Mouse (Mus musculus): Measurements from ENCODE around the gene 2010300C02Rik. TPM values are rescaled to one million over a fixed set of nuclear protein-coding genes. Genes with fewer than 3 reads are reported as not detected.

The 2010300C02Rik gene
- 0.01 and 0.03 TPM in 2 replicates for polyA plus RNA-seq (2012)

DNA sequence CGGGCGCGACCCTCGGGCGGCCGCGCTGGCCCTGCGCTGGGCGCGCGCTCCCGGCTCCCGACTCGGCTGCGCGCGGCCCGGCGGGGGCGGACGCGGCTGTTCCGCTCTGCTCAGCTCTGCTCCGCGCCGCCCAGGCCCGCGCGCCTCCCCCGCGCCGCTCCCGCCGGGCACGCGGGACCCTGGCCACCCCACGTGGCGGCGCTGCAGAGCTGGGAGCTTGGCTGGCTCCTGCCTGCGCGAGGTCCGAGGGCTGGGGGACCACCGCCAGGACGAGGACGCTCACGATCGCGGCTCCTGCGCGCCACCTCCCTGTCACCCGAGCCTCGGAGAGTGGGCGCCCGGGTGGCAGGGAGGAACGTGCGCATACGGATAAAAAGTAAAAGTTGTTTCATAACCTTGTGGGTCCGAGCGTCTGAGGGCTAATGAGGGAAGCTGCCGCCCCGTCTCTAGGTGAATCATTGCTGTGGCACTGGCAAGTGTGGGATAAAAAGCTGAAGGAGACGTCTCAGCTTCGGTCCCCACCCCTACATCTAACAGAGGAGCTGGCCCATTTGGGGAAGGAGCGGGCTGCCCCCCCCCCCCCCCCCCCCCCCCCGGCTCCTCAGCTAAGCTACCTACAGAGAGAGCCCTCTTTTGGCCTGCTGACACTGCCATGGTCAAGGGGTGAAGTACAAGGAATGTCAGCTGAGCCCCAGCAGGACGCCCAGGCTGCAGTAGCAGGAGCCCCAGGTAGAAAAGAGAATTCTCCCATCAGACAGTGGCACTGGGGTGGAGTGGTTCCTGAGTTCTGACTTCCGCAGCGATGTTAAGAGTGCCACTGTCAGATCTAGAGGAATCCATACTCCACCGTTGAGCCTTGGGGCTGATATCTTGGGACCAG, at the start of gene 2010300C02Rik:
2010300C02Rik (minus strand) TSS at position 325 of the 880 bp plus-strand sequence.
- no peak for TF ChIP-seq GATA1 (IDR thresholded peaks at IDR 0.05; ENCODE audit: low read length)

DNA sequence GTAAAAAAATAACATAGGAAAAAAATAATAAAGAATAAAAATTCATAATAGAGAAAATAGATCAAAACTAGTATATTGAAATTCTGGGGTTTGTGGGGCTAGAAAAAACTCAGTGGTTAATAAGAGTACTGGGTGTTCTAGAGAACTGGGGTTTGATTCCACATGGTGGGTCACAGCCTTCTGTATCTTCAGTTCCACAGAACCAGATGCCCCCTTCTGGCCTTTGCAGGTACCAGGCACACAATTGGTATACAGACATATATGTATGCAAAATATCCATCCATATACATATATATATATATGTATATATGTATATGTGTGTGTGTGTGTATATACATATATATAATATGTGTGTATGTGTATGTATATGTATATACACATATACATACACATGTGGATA, 39.5 kb upstream of the 2010300C02Rik start:
- no peak for TF ChIP-seq GATA1 (IDR thresholded peaks at IDR 0.05; ENCODE audit: low read length)

DNA sequence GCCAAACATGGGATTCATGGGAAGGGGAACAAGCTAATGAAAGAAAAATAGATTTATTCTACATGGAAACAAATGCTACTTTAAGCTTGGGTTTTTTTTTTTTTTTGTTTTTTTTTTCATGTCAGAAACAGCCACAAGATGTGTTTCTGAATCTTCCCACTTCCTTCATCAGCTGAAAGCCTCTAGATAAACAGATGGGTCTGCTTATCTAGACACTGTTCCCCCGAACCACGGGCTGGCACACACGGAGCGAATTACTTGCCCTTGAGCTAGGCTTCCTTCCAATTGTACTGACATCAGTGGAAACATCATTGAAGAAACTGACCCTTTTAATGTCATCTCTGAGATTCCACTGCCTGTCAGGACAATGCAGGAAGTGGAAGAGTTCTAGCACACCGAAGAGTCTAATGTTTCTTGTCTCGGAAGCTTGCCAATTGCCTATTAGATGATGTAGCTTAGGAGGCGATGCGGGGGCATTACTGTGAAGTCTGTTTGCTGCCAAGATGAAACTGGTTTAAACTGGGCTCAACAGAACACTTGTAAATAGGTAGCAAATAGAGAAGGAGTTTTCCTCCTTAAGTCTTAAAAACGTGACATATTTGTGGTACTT, 24.9 kb upstream of the 2010300C02Rik start:
- TF ChIP-seq GATA1 (IDR thresholded peaks at IDR 0.05; ENCODE audit: low read length): peak; percentile 34

DNA sequence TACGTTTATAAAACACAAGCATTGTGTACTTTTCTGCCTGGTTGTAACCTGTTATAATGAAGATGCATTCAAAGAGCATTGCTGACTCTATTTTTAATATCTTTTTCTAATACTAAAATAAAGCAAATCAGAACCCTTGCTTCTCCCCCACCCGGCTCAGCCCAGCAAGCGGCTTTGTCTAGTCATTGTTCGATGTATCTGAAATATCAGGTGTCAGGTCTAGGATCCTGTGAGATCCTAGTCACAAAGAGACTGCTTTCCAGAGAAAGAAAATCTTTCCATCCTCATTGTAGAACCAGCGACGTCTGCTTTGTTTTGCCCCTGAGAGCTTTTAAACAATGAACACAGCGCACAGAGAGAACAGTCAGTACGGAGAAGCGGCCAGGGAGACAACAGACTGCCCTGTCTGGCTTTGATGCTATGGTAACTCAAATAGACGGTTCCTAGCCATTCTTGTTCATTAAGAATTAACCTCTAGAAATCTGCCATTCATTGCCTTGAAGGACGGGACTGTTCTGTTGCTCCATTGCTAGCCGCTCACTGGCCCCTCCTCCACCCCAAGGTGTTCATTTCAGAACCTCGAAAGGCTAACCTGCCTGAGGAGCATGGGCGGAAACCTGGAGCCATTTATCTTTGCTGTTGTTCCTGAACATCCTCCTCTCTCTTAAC, 22.9 kb upstream of the 2010300C02Rik start:
- no peak for TF ChIP-seq GATA1 (IDR thresholded peaks at IDR 0.05; ENCODE audit: low read length)

DNA sequence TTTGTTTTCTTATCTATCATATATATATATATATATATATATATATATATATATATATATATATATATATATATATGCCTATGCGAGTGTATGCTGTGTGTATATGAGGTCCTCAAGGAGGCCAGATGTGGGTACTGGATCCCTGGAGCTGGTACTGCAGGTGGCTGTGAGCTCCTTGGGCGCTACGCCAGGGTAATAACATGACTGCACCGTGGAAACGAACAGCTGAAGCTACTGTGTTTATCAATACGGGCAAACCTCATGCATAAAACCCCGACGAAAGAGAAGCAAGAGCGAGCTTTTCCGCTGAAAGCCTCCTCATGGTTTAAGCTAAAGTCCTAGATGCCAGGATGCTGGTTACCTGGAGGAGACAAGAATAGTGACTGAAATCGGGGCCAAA, 22.2 kb upstream of the 2010300C02Rik start:
- TF ChIP-seq GATA1 (IDR thresholded peaks at IDR 0.05; ENCODE audit: low read length): no peak

DNA sequence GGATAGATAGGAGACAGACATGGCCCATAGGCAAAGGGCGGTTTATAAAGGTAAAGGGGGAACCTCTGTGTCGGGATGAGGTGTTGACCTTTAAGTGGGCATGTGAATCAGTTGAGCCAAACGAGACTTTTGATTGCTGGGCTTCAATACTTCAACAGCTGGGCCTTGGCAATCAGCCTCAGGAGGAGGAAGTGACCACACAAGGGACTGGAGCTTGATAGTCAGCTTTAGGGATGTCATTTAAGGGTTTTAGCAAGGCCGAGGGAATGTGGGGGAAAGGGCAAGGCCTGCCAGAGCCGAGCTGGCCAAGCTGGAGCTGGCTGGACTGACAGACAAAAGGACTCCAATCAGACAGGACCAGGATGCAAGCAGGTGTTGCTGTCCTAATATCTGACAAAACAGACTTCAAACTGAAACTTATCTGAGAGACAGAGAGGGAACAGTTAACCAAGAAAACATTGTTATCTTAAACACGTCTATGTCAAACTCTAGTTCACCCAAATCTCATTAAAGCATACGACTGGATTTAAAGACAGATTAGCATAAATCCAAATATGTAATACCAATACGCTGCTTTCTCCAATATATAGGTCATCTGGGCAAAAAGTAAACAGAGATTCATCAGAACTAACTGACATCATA, 20.4 kb upstream of the 2010300C02Rik start:
- no peak for TF ChIP-seq GATA1 (IDR thresholded peaks at IDR 0.05; ENCODE audit: low read length)

DNA sequence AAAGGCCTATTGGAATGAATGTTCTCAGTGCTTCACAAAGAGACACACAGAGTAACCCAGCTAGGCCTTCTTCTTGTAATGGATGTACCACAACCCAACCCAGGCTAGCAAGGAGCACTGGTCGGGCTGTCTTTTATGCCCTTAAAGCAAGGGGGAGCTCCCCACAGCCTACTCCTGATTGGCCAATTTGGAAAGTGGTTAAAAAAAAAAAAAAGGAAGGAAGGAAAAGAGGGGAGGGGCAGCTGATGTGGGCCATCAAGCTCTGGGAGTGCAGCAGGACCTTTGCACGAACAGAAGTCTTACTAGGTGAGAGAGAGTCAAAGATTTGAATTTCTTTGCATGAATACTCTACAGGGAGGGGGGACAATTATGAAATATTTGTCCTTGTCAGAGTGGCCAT, 19.0 kb upstream of the 2010300C02Rik start:
- TF ChIP-seq GATA1 (IDR thresholded peaks at IDR 0.05; ENCODE audit: low read length): no peak

DNA sequence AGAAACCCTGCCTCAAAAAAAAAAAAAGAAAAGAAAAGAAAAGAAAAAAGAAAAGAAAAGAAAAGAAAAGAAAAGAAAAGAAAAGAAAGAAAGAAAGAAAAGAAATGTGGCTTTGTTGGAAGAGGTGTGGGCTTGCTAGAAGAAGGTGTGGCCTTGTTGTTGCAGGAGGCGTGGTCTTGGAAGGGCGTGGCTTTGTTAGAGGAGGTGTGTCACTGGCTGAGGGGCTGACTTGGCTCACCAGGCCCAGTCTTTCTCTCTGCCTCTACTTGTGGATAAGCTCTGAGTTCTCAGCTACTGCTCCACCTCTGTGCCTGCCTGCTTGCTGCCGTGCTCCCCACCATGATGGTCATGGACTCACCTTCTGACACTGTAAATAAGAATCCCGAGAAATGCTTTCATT, 17.2 kb upstream of the 2010300C02Rik start:
- TF ChIP-seq GATA1 (IDR thresholded peaks at IDR 0.05; ENCODE audit: low read length): no peak

DNA sequence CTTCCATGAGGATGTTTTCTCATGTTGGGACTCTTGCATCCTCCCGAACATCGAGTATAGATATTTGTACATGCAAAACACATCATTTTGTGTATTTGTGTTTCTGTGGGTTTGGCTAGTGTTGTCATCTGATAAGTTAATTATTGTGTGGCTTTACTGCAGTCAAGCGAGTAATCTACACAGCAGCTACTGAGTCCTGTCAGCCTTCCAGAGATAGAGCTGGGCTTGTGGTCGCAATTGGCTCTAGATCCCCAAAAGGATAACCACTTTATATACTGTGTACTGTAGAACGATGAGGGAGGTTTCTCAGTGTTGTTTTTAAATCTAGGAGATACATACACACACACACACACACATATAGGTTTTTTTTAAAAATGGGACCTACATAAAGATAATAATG, 16.0 kb upstream of the 2010300C02Rik start:
- TF ChIP-seq GATA1 (IDR thresholded peaks at IDR 0.05; ENCODE audit: low read length): no peak

DNA sequence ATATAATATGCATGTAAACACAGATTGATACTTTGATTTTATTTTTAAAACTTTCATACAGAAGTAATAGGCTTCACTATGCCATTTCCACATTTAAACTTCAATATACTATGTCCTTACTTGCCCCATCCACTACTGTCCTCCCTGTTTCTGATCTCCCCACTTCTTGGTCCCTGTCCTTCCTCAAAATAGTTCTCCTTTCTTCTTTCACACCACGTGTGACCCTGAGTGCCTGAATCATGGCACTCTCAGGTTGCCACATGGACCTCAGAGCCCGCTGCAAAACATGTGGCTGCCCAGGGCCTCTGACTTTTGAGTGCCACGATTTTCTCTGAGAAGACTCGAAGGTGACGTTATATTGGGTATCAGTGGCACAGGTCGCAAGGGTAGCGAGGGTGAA, 15.0 kb upstream of the 2010300C02Rik start:
- no peak for TF ChIP-seq GATA1 (IDR thresholded peaks at IDR 0.05; ENCODE audit: low read length)

DNA sequence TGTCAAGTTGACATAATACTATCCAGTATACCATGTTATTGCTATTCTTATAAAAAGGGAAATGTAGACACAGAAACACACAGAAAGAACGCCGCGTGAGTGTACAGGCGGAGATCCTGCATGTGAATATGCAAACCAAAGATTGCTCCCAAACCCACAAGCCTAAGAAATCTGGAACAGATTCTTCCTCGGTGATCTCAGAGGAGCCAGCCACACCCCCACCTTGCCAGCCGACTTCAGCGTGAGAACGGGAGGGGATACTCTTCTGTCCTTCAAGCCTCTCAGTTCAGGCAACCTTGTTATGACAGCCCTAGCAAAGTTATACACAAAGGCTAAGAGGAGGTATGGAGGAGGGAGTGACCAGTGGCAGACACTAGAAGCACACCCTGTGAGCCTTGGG, 9.5 kb upstream of the 2010300C02Rik start:
- TF ChIP-seq GATA1 (IDR thresholded peaks at IDR 0.05; ENCODE audit: low read length): no peak

DNA sequence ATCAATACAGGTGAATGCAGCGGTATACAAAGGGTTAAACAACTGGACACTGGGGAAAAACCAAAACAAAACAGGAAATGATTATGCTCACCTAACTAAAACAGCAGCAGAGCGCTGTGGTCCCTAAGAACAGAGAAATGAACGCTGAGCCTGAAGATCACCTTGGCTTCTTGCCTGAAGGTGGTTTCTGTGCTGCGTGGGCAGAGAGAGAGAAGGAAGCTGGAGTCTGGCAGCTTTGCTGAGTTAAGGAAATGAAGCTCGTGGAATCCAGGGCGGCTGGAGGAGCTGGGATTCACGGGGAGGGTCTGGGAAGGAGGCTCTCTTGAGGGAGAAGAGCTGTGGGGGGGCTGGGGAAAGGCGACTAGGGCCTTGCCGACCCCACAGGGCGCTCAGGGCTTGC, 8.2 kb upstream of the 2010300C02Rik start:
- no peak for TF ChIP-seq GATA1 (IDR thresholded peaks at IDR 0.05; ENCODE audit: low read length)

DNA sequence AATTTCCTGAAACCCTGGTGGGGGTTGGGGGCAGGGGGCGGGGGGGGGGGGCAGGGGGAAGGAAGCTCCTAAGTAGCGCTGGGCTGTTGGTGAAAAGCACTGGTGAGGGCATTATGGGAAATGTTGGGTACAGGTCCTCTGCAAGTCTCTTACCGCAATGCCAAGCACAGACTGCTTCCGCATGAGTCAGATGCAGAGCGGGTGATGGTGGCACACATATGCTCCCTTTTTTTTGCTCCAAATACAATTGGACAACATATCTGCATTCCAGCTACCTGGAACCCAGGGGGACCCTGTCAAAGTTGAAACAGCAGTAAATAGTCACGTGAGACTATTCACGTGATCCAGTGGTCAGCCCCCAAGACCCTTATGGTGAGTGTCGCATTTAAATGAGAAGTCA, 7.3 kb upstream of the 2010300C02Rik start:
- no peak for TF ChIP-seq GATA1 (IDR thresholded peaks at IDR 0.05; ENCODE audit: low read length)

DNA sequence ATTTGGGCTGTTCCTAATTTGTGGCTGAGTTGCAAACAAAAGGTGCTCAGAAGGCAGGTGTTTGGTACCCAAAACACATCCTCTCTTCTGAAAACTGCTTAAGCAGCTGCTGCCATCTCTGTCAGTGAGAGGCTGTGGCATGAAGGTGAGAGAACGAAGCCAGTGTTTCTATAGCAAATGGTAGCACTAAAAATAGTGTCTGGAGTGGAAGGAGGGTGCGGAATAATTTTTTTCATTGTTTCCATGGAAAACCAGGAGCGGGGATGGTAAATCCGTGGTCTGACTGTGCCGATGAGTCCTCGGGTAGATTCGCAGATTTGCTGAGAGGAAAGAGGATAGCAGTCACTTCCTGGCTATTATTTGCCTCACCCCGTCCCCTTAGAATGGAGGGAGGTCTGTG, 6.5 kb upstream of the 2010300C02Rik start:
- TF ChIP-seq GATA1 (IDR thresholded peaks at IDR 0.05; ENCODE audit: low read length): no peak

DNA sequence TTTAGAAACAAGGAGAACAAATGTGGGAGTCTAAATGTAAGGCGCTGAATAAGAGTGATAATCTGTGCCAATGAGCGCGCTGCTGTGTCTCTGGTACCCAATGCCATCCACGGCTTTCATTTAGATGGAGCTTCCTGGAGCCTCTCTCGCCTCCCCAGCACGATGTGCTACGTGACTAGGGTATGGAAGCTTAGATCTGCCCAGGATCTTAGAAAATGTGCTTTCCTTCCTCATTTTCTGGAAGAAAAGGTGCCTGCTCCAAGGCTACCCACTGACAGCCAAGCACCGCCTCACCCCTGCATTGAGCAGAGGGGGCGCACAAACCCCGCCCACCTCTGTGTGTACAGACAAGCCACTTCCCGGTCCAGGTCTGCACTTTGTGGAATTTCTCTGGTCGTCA, 6.0 kb upstream of the 2010300C02Rik start:
- TF ChIP-seq GATA1 (IDR thresholded peaks at IDR 0.05; ENCODE audit: low read length): no peak

DNA sequence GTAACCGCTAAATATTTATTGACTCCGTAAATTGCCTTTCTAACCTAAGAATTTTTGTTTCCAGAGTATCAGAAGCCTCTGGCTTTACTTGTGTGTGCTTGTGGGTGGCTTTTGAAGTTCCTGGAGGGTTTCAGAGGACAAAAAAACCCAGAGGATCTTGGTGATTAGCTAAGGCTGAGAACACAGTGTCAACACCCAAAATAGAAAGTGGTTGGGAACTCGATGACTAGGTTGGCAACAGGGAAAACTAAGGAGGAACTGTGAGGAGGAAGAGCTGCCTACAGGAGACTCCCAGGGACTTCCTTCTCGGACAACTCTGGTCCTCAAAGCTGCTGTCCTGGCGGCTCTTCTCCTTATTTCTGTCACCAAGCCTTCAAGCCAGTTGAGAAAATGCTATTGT, 1.2 kb upstream of the 2010300C02Rik start:
- no peak for TF ChIP-seq GATA1 (IDR thresholded peaks at IDR 0.05; ENCODE audit: low read length)
